Comparison of ENCODE assay signal across 14 mouse cellular contexts in genomic region chr4:102040190-102040589, GRCm38 (mm10). TPM values are rescaled to one million over a fixed set of nuclear protein-coding genes. Genes with fewer than 3 reads are reported as not detected.
"Had no signal": no experiment of that assay in that cellular context is flagged by ENCODE, and none has a peak within 500 bp of the region (broad histone marks: within the 10 kb centered on the region; RNA-seq: fewer than 3 reads in every experiment).

No protein-coding gene starts in this region.

- DNase-seq: kidney, adult 8-10 months; kidney, postnatal 25 days; layer of hippocampus, postnatal 36 days; liver; liver, embryonic 13.5 days; liver, postnatal 0 days; lung, postnatal 14 days; right cerebral cortex, adult 18-20 months; spleen, adult 18-20 months; thymus, adult 18-20 months; thymus, postnatal 14 days had no signal

RNA-seq across cellular contexts. Expression of gene Gm12789, which starts 53.8 kb away (rescaled TPM):
- total RNA-seq: layer of hippocampus, postnatal 36 days; left cerebral cortex, adult 8-10 months; left cerebral cortex, postnatal 25 days; megakaryocyte-erythroid progenitor cell, adult 5-6 weeks had no signal

RNA-seq across cellular contexts. Expression of gene Gm12790, which starts 59.3 kb away (rescaled TPM):
- total RNA-seq: layer of hippocampus, postnatal 36 days; left cerebral cortex, adult 8-10 months; left cerebral cortex, postnatal 25 days; megakaryocyte-erythroid progenitor cell, adult 5-6 weeks had no signal
